8 mouse cellular contexts compared by ENCODE assay signal in genomic region chr2:35256932-35257331, GRCm38 (mm10). TPM values are rescaled to one million over a fixed set of nuclear protein-coding genes. Genes with fewer than 3 reads are reported as not detected.
DNase-seq lines count a peak whose midpoint lies in the region; ATAC-seq lines count a peak whose summit lies in the region.

No protein-coding gene starts in this region.

- peak overlapping the region; percentile 62; the same call in 1 of the 2 replicates for H3K9ac ChIP-seq in liver, embryonic 11.5 days (ENCODE audit: low read depth, low read length)
- H3K9ac ChIP-seq in embryonic facial prominence, embryonic 15.5 days: peak overlapping the region; percentile 69
- peak overlapping the region; percentile 56; the same call in 1 of the 2 replicates for H3K9ac ChIP-seq in limb, embryonic 11.5 days (ENCODE audit: low read length)
- 0 out of 2 replicates have a peak overlapping the region, but pooled peaks have one; percentile 57 for H3K9ac ChIP-seq in neural tube, embryonic 15.5 days (replicated peaks)

- 37% methylated on average over 8 of the region's 8 CpGs for WGBS in liver, embryonic 11.5 days
- WGBS in embryonic facial prominence, embryonic 15.5 days: 37% methylated on average over 8 of the region's 8 CpGs
- 38% methylated on average over 8 of the region's 8 CpGs for WGBS in limb, embryonic 11.5 days
- 44% methylated on average over 8 of the region's 8 CpGs for WGBS in neural tube, embryonic 15.5 days

- peaks cover 26% of the 10 kb centered on the region for H3K4me1 ChIP-seq in liver, embryonic 11.5 days (replicated peaks; ENCODE audit: control insufficient read depth, insufficient read depth, low read length)
- H3K4me1 ChIP-seq in embryonic facial prominence, embryonic 15.5 days: peaks cover 63% of the 10 kb centered on the region
- peaks cover 11% of the 10 kb centered on the region for H3K4me1 ChIP-seq in limb, embryonic 11.5 days (ENCODE audit: control insufficient read depth, insufficient read depth, low read length)
- H3K4me1 ChIP-seq in neural tube, embryonic 15.5 days: peaks cover 26% of the 10 kb centered on the region

- H3K9me3 ChIP-seq in liver, embryonic 11.5 days (ENCODE audit: control insufficient read depth, low read length): no peaks in the 10 kb centered on the region
- H3K9me3 ChIP-seq in embryonic facial prominence, embryonic 15.5 days (replicated peaks): no peaks in the 10 kb centered on the region
- H3K9me3 ChIP-seq in limb, embryonic 11.5 days (ENCODE audit: control insufficient read depth, low read length): no peaks in the 10 kb centered on the region
- H3K9me3 ChIP-seq in neural tube, embryonic 15.5 days (replicated peaks): no peaks in the 10 kb centered on the region

- peak overlapping the region; percentile 54; the same call in 1 of the 2 replicates for H3K4me3 ChIP-seq in liver, embryonic 11.5 days (ENCODE audit: low read depth, low read length)
- peak overlapping the region; percentile 72 for H3K4me3 ChIP-seq in embryonic facial prominence, embryonic 15.5 days (replicated peaks)
- H3K4me3 ChIP-seq in limb, embryonic 11.5 days (ENCODE audit: low read depth, low read length): peak overlapping the region; percentile 45
- H3K4me3 ChIP-seq in neural tube, embryonic 15.5 days (replicated peaks): peak overlapping the region; percentile 55

- no peak for DNase-seq in liver, embryonic 11.5 days (ENCODE audit: low spot score)
- no peak for DNase-seq in liver
- DNase-seq in limb, embryonic 11.5 days (ENCODE audit: low spot score): no peak
- DNase-seq in cerebellum, adult 9-10 months: no peak
- no peak for DNase-seq in cerebellum, adult 9-11 months
- no peak for DNase-seq in kidney, postnatal 36 days

- no peak overlapping the region for H3K27ac ChIP-seq in liver, embryonic 11.5 days (ENCODE audit: low read depth, low read length)
- peak overlapping the region; percentile 86; the same call in 1 of the 2 replicates for H3K27ac ChIP-seq in embryonic facial prominence, embryonic 15.5 days (replicated peaks)
- no peak overlapping the region for H3K27ac ChIP-seq in limb, embryonic 11.5 days (replicated peaks; ENCODE audit: low read depth, low read length)
- no peak overlapping the region for H3K27ac ChIP-seq in neural tube, embryonic 15.5 days (replicated peaks)

- peaks cover 8% of the 10 kb centered on the region for H3K27me3 ChIP-seq in liver, embryonic 11.5 days (replicated peaks; ENCODE audit: control insufficient read depth, insufficient read depth, low read length)
- 0 out of 2 replicates have a peak, but pooled peaks cover 5% of the 10 kb centered on the region for H3K27me3 ChIP-seq in embryonic facial prominence, embryonic 15.5 days
- peaks cover 9% of the 10 kb centered on the region for H3K27me3 ChIP-seq in limb, embryonic 11.5 days (ENCODE audit: control insufficient read depth, insufficient read depth, low read length)
- H3K27me3 ChIP-seq in neural tube, embryonic 15.5 days (replicated peaks): peaks cover 21% of the 10 kb centered on the region; the same call in 1 of the 2 replicates

- no peak for ATAC-seq in liver, embryonic 11.5 days (replicated peaks; ENCODE audit: low FRiP score)
- no peak for ATAC-seq in embryonic facial prominence, embryonic 15.5 days (ENCODE audit: insufficient number of reproducible peaks, low FRiP score, low TSS enrichment, low read depth)
- no peak for ATAC-seq in limb, embryonic 11.5 days (ENCODE audit: insufficient number of reproducible peaks, low FRiP score, low TSS enrichment, low read depth)
- ATAC-seq in neural tube, embryonic 15.5 days (ENCODE audit: low FRiP score): no peak

- H3K4me2 ChIP-seq in liver, embryonic 11.5 days: peak overlapping the region; percentile 97
- H3K4me2 ChIP-seq in embryonic facial prominence, embryonic 15.5 days (replicated peaks): peak overlapping the region; percentile 89
- H3K4me2 ChIP-seq in limb, embryonic 11.5 days (ENCODE audit: low read depth, severe bottlenecking): peak overlapping the region; percentile 89; the same call in 1 of the 2 replicates
- peak overlapping the region; percentile 93 for H3K4me2 ChIP-seq in neural tube, embryonic 15.5 days

- no peaks in the 10 kb centered on the region for H3K36me3 ChIP-seq in liver, embryonic 11.5 days (ENCODE audit: control insufficient read depth, insufficient read depth, low read length)
- H3K36me3 ChIP-seq in embryonic facial prominence, embryonic 15.5 days: no peaks in the 10 kb centered on the region
- no peaks in the 10 kb centered on the region for H3K36me3 ChIP-seq in limb, embryonic 11.5 days (ENCODE audit: control insufficient read depth, insufficient read depth, low read length)
- no peaks in the 10 kb centered on the region for H3K36me3 ChIP-seq in neural tube, embryonic 15.5 days

RNA-seq across cellular contexts. Expression of gene Gsn, which starts 0.8 kb away (rescaled TPM):
- 76.4 and 85.4 TPM in 2 replicates for polyA plus RNA-seq in liver, embryonic 11.5 days (2014; fragmentation: Nextera tagmentation; extraction: Ambion mirVana)
- 327 and 340 TPM in 2 replicates for polyA plus RNA-seq in embryonic facial prominence, embryonic 15.5 days (2015; fragmentation: Nextera tagmentation; extraction: Ambion mirVana)
- 26.0 and 31.8 TPM in 2 replicates for polyA plus RNA-seq in limb, embryonic 11.5 days (2014; fragmentation: Nextera tagmentation; extraction: Ambion mirVana)
- 38.4 and 59.2 TPM in 2 replicates for polyA plus RNA-seq in neural tube, embryonic 15.5 days (2015; fragmentation: Nextera tagmentation; extraction: Ambion mirVana)

RNA-seq across cellular contexts. Expression of gene Rab14, which starts 56.0 kb away (rescaled TPM):
- 192 and 201 TPM in 2 replicates for polyA plus RNA-seq in liver, embryonic 11.5 days (2014; fragmentation: Nextera tagmentation; extraction: Ambion mirVana)
- polyA plus RNA-seq in embryonic facial prominence, embryonic 15.5 days (2015; fragmentation: Nextera tagmentation; extraction: Ambion mirVana): 337 and 352 TPM in 2 replicates
- polyA plus RNA-seq in limb, embryonic 11.5 days (2014; fragmentation: Nextera tagmentation; extraction: Ambion mirVana): 219 TPM in 2 replicates
- polyA plus RNA-seq in neural tube, embryonic 15.5 days (2015; fragmentation: Nextera tagmentation; extraction: Ambion mirVana): 421 and 449 TPM in 2 replicates
